Mouse (Mus musculus) kidney, embryonic 15.5 days (tissue): ENCODE measurements around the gene 5330417C22Rik. TPM values are rescaled to one million over a fixed set of nuclear protein-coding genes. Genes with fewer than 3 reads are reported as not detected.
A peak's percentile ranks its signal among the peaks of the same experiment; 100 is the strongest.

Source experiments
- ATAC-seq: fragments of 200-750 bp; cut with Nextera tagmentation; replicated peaks from 2 replicates; pipeline ENCODE4 v1.8.0; 2017; ENCODE audit warnings: moderate TSS enrichment; ENCODE audit not compliant: low FRiP score
- H3K27ac ChIP-seq: fragments of 300-500 bp; sonication (generic); 2 replicates; pipeline ENCODE4 v1.5.1; 2015; ENCODE audit warnings: mild to moderate bottlenecking, inconsistent platforms
- H3K27me3 ChIP-seq: fragments of 300-500 bp; sonication (generic); 2 replicates; pipeline ENCODE4 v1.6.1; 2015; ENCODE audit warnings: inconsistent platforms
- H3K36me3 ChIP-seq: fragments of 300-500 bp; sonication (generic); 2 replicates; pipeline ENCODE4 v1.6.1; 2015; ENCODE audit warnings: inconsistent platforms
- H3K4me1 ChIP-seq: fragments of 300-500 bp; sonication (generic); 2 replicates; pipeline ENCODE4 v1.6.1; 2015; ENCODE audit warnings: inconsistent platforms
- H3K4me2 ChIP-seq: fragments of 300-500 bp; sonication (generic); 2 replicates; pipeline ENCODE4 v1.6.1; 2015; ENCODE audit warnings: moderate library complexity, mild to moderate bottlenecking, inconsistent platforms
- H3K4me3 ChIP-seq: fragments of 300-500 bp; sonication (generic); replicated peaks from 2 replicates; pipeline ENCODE4 v1.5.1; 2015; ENCODE audit warnings: mild to moderate bottlenecking, inconsistent platforms
- H3K9ac ChIP-seq: fragments of 300-500 bp; sonication (generic); 2 replicates; pipeline ENCODE4 v1.6.1; 2015; ENCODE audit warnings: mild to moderate bottlenecking, inconsistent platforms
- H3K9me3 ChIP-seq: fragments of 300-500 bp; sonication (generic); replicated peaks from 2 replicates; pipeline ENCODE4 v1.6.1; 2016; ENCODE audit warnings: inconsistent platforms
- WGBS: fragments of 180-500 bp; shearing (Covaris S2); methylation state at CpG from one replicate; pipeline ENCODE4 v1.1.7; 2015; ENCODE audit warnings: mixed read lengths; 5-methylcytosine and 5-hydroxymethylcytosine counted together
- polyA plus RNA-seq: library from polyadenylated mRNA; unstranded; fragments of >200 nt; fragmentation: Nextera tagmentation; extraction: Ambion mirVana; gene quantifications from 2 replicates; pipeline ENCODE4 v1.2.1, GENCODE M21; 2015

The 5330417C22Rik gene
- polyA plus RNA-seq, 1 experiment from 2014 or later, result 1.00 TPM

- Histone ChIP-seq H3K4me2 (peak within 1 kb of the TSS; percentile 88), H3K27me3 (no peaks in the 10 kb centered on the region), H3K9ac (peak within 1 kb of the TSS; percentile 69), H3K9me3 (no peaks in the 10 kb centered on the region), H3K36me3 (peaks cover 30% of the 10 kb centered on the region), H3K4me1 (peaks cover 19% of the 10 kb centered on the region), H3K27ac (peak within 1 kb of the TSS; percentile 91), H3K4me3 (peak within 1 kb of the TSS; percentile 75)
- peak; percentile 97 for ATAC-seq
- WGBS, result under 1% methylated on average over 45 of the region's 45 CpGs
These were observed 25.9 kb upstream of the 5330417C22Rik start, which contains the start of gene Tmem167b for GRCm38 (mm10) chr3:108562133-108562730. Gene Tmem167b (minus strand): TSS chr3:108562466.

- Histone ChIP-seq H3K4me2 (no peak overlapping the region), H3K9me3 (no peaks in the 10 kb centered on the region), H3K4me1 (peaks cover 16% of the 10 kb centered on the region), H3K27ac (no peak overlapping the region), H3K27me3 (no peaks in the 10 kb centered on the region), H3K9ac (no peak overlapping the region), H3K36me3 (peaks cover 36% of the 10 kb centered on the region), H3K4me3 (no peak overlapping the region)
- 96% methylated on average over 4 of the region's 4 CpGs for WGBS
- ATAC-seq, result no peak
These were observed 21.6 kb upstream of the 5330417C22Rik start for GRCm38 (mm10) chr3:108557888-108558287.

DNA sequence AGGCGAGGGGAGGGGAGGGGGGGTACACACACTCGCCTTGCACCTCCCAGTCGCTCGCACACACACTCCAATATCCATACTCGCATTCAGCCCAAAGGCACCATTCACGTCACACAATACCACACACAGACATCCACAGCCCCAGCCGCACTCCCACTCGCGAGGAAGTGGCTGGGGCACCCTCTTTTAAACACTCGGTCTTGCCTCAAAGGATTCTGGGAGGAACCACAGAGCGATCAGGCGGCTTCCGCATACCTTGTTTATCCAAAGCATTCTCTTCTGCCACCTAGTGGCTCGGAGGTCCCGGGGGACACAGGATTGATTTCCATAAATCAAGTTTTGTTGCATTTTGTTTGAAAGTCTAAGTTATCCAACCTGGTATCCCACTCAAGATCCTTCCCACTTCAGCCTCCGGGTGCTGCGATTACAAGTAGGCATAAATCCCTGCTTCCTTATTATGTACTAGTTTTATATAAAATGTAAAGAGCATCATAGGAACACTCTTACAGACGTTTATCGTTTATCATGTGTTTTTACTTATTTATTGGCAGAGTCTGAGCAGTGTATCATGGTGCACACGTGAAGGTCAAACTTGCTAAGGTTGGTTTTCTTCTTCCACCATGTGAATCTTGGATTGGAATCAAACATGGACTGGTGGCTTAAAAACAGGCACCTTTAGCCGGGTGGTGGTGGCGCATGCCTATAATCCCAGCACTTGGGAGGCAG is 18.4 kb upstream of the 5330417C22Rik start:
- ATAC-seq, result peak; percentile 96
- Histone ChIP-seq H3K4me1 (peaks cover 4% of the 10 kb centered on the region; the same call in 1 of the 2 replicates), H3K9ac (peak overlapping the region; percentile 98), H3K27ac (peak overlapping the region; percentile 87), H3K9me3 (no peaks in the 10 kb centered on the region), H3K4me2 (peak overlapping the region; percentile 84), H3K4me3 (peak overlapping the region; percentile 90), H3K27me3 (no peaks in the 10 kb centered on the region), H3K36me3 (peaks cover 30% of the 10 kb centered on the region)
- WGBS, result 16% methylated on average over 22 of the region's 22 CpGs

- H3K27me3 ChIP-seq, result no peaks in the 10 kb centered on the region
- peak overlapping the region; percentile 98 for H3K9ac ChIP-seq
- peak overlapping the region; percentile 87 for H3K27ac ChIP-seq
- peak overlapping the region; percentile 84 for H3K4me2 ChIP-seq
- peaks cover 25% of the 10 kb centered on the region for H3K36me3 ChIP-seq
- peaks cover 4% of the 10 kb centered on the region; the same call in 1 of the 2 replicates for H3K4me1 ChIP-seq
- under 1% methylated on average over 42 of the region's 42 CpGs for WGBS
- H3K4me3 ChIP-seq, result peak overlapping the region; percentile 90
- no peaks in the 10 kb centered on the region for H3K9me3 ChIP-seq
- ATAC-seq, result peak; percentile 76
These were observed 17.8 kb upstream of the 5330417C22Rik start for GRCm38 (mm10) chr3:108554111-108554561.

GRCm38 (mm10) chr3:108542299-108542698 is 6.0 kb upstream of the 5330417C22Rik start:
- 0 out of 2 replicates have a peak, but pooled peaks cover 4% of the 10 kb centered on the region for H3K4me1 ChIP-seq
- H3K4me2 ChIP-seq, result no peak overlapping the region
- H3K27me3 ChIP-seq, result peaks cover 10% of the 10 kb centered on the region; the same call in 1 of the 2 replicates
- no peak overlapping the region for H3K27ac ChIP-seq
- 82% methylated on average over 11 of the region's 11 CpGs for WGBS
- H3K9me3 ChIP-seq, result no peaks in the 10 kb centered on the region
- no peak for ATAC-seq
- H3K36me3 ChIP-seq, result no peaks in the 10 kb centered on the region
- H3K9ac ChIP-seq, result no peak overlapping the region
- no peak overlapping the region for H3K4me3 ChIP-seq

GRCm38 (mm10) chr3:108537303-108537702 is 967 bp upstream of the 5330417C22Rik start:
- ATAC-seq, result peak; percentile 53
- H3K27ac ChIP-seq, result no peak overlapping the region
- 6% methylated on average over 17 of the region's 17 CpGs for WGBS
- no peak overlapping the region for H3K9ac ChIP-seq
- peaks cover 15% of the 10 kb centered on the region for H3K4me1 ChIP-seq
- peaks cover 39% of the 10 kb centered on the region for H3K27me3 ChIP-seq
- no peaks in the 10 kb centered on the region for H3K36me3 ChIP-seq
- H3K4me2 ChIP-seq, result peak overlapping the region; percentile 77
- no peaks in the 10 kb centered on the region for H3K9me3 ChIP-seq
- H3K4me3 ChIP-seq, result peak overlapping the region; percentile 28

DNA sequence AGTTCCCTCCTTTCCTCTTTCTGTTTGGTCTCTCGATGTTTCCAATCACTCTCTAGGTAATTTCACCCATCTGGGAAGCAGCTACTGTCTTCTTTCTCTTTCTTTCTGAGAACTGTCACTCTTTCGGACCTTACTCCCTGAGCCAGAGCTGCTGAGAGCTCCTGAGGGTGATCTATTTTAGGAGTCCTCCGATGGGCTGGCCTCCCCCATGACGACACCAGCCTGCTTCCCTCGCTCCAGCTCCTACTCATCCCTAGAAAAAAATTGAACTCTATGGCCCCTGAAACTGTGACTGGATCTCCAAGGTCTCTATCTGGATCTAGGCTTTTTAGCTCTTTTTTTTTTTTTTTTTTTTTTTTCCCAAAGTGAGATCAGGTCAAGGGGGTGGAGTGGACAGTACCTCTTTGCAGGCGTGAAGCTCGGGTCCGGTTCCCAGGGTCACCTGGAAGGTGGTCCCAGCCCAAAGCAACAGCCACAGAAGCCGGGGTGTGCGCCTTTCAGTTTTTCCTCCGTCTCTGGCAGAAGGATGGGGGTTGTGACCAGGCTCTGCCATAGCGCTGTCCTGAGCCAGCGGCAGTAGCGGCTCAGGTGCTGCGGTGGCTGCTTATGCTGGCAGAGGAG is 330 bp downstream of the 5330417C22Rik start:
- Histone ChIP-seq H3K9me3 (no peaks in the 10 kb centered on the region), H3K4me1 (peaks cover 15% of the 10 kb centered on the region), H3K27ac (no peak overlapping the region), H3K27me3 (peaks cover 39% of the 10 kb centered on the region), H3K9ac (no peak overlapping the region), H3K4me2 (peak overlapping the region; percentile 77), H3K36me3 (no peaks in the 10 kb centered on the region), H3K4me3 (peak overlapping the region; percentile 46)
- ATAC-seq, result no peak; the same call in 1 of the 2 replicates
- WGBS, result 12% methylated on average over 14 of the region's 15 CpGs

DNA sequence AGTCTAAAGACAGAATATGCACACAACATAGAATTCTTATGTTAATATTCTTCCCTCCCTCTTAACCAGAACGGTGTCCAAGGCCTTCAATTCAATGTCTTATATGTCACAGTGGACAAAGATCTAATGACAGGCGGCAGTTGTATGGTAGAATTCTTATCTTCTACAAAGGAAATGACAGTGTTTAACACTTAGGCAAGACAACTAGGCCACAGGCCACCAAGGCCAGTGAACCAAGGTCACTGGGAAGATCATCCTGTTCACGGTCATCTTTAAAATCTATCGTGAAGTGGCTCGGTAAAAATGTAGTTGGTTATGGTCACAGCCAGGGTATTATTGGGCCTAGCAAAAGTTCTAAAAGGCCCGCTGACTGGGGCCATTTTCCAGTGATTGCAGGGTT is 2.4 kb downstream of the 5330417C22Rik start, which contains the start of gene 1700013F07Rik:
TSS of gene 1700013F07Rik (plus strand) at position 200 of the 400 bp plus-strand sequence.
- Histone ChIP-seq H3K27me3 (peaks cover 39% of the 10 kb centered on the region), H3K36me3 (no peaks in the 10 kb centered on the region), H3K4me3 (no peak within 1 kb of the TSS), H3K4me1 (peaks cover 15% of the 10 kb centered on the region), H3K27ac (no peak within 1 kb of the TSS), H3K4me2 (no peak within 1 kb of the TSS), H3K9ac (no peak within 1 kb of the TSS), H3K9me3 (no peaks in the 10 kb centered on the region)
- ATAC-seq, result no peak
- 87% methylated on average over 6 of the region's 6 CpGs for WGBS

DNA sequence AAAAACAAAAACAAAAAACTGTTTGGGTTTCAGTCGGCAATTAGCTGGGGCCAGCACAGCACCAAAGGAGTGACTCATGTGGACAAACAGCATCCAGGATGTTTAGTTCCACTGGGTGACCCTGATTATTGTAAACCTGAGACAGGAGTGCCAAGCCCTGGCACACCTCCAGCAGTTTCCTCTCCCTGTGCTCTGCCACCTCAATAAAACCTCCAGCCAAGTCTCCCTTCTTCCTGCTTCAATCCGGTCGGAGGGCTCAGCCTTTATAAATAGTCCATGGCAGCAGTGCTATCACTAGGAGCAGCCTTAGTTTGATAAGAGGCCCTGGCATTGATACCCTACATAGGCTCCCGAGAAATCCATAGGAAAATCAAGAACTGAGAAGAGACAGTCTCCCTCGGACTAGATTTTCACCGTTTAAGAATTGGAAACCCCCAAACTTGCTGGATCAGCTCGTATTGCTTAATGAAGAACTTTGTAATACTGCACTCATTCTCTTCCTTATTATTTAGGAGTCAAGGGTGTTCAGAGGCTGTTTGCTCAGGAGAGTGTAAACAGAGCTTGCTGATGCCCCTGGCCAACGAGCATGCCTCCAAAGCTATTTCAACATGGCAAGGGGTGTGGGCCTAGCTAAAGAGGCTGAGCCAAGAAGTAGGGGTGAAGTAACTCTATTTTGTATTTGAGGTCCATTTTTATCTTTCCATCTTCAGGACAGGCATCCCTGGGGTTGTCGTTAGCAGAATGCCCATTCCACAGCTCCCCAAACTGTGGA is 3.0 kb downstream of the 5330417C22Rik start:
- Histone ChIP-seq H3K36me3 (no peaks in the 10 kb centered on the region), H3K27me3 (peaks cover 36% of the 10 kb centered on the region), H3K4me2 (no peak overlapping the region), H3K4me3 (no peak overlapping the region), H3K9me3 (no peaks in the 10 kb centered on the region), H3K4me1 (peaks cover 15% of the 10 kb centered on the region), H3K9ac (no peak overlapping the region), H3K27ac (no peak overlapping the region)
- no peak for ATAC-seq
- WGBS, result 68% methylated on average over 9 of the region's 9 CpGs

GRCm38 (mm10) chr3:108528489-108528888 is 7.8 kb downstream of the 5330417C22Rik start:
- no peaks in the 10 kb centered on the region for H3K9me3 ChIP-seq
- 93% methylated on average over 8 of the region's 8 CpGs for WGBS
- H3K9ac ChIP-seq, result no peak overlapping the region
- no peak overlapping the region for H3K4me2 ChIP-seq
- ATAC-seq, result no peak
- H3K4me1 ChIP-seq, result no peaks in the 10 kb centered on the region
- no peak overlapping the region for H3K27ac ChIP-seq
- 0 out of 2 replicates have a peak, but pooled peaks cover 3% of the 10 kb centered on the region for H3K27me3 ChIP-seq
- no peaks in the 10 kb centered on the region for H3K36me3 ChIP-seq
- no peak overlapping the region for H3K4me3 ChIP-seq

DNA sequence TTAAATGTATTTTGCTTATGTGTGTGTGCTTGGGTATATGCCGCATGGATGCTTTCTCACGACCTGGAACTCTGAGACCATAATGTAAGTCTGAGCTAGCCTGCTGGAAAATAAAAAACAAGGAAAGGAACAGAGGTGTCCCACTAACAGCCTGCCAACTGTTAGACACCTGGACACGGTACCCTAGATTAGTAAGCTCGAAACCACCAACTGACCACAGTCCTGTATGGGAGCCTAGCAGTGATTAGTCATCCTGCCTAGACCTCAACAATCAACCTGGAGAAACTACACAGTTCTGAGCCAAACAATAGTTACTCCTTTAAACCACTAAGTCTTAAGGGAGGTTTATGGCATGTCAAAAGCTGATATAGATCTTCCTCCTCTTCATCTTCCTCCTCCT is 12.9 kb downstream of the 5330417C22Rik start:
- Histone ChIP-seq H3K4me2 (no peak overlapping the region), H3K36me3 (no peaks in the 10 kb centered on the region), H3K4me1 (no peaks in the 10 kb centered on the region), H3K27me3 (0 out of 2 replicates have a peak, but pooled peaks cover 5% of the 10 kb centered on the region), H3K9ac (no peak overlapping the region), H3K9me3 (no peaks in the 10 kb centered on the region), H3K4me3 (no peak overlapping the region), H3K27ac (no peak overlapping the region)
- 88% methylated on average over 4 of the region's 4 CpGs for WGBS
- no peak for ATAC-seq
